Comparison of ENCODE assay signal across 8 mouse cellular contexts in genomic region chr9:114779984-114780745, GRCm38 (mm10). TPM values are rescaled to one million over a fixed set of nuclear protein-coding genes. Genes with fewer than 3 reads are reported as not detected.
DNase-seq lines count a peak whose midpoint lies in the region; ATAC-seq lines count a peak whose summit lies in the region.

No protein-coding gene starts in this region.

- H3K4me1 ChIP-seq in kidney, embryonic 14.5 days (ENCODE audit: control insufficient read depth, insufficient read depth, low read length) = peaks cover 21% of the 10 kb centered on the region
- H3K4me1 ChIP-seq in heart, embryonic 16.5 days (ENCODE audit: control insufficient read depth, insufficient read depth, low read length) = peaks cover 19% of the 10 kb centered on the region

- peak overlapping the region; percentile 95 for H3K4me2 ChIP-seq in kidney, embryonic 14.5 days (replicated peaks; ENCODE audit: low read depth, low read length)
- peak overlapping the region; percentile 76 for H3K4me2 ChIP-seq in heart, embryonic 16.5 days (ENCODE audit: low read depth, low read length)

- H3K9ac ChIP-seq in kidney, embryonic 14.5 days (ENCODE audit: low read depth, low read length) = peak overlapping the region; percentile 78; the same call in 1 of the 2 replicates
- peak overlapping the region; percentile 93 for H3K9ac ChIP-seq in heart, embryonic 16.5 days (ENCODE audit: low read length)

- no peaks in the 10 kb centered on the region for H3K36me3 ChIP-seq in kidney, embryonic 14.5 days (ENCODE audit: control insufficient read depth, insufficient read depth, low read length)
- H3K36me3 ChIP-seq in heart, embryonic 16.5 days (ENCODE audit: control insufficient read depth, insufficient read depth) = no peaks in the 10 kb centered on the region

- ATAC-seq in kidney, embryonic 14.5 days (ENCODE audit: low FRiP score, low TSS enrichment) = no peak
- no peak for ATAC-seq in heart, embryonic 16.5 days (replicated peaks; ENCODE audit: extremely low read depth, insufficient read depth, low FRiP score)
- peak; percentile 29; the same call in 1 of the 2 replicates for ATAC-seq in megakaryocyte-erythroid progenitor cell, adult 5-6 weeks (replicated peaks; ENCODE audit: low FRiP score, low TSS enrichment, poor library complexity, severe bottlenecking)

- no peaks in the 10 kb centered on the region for H3K27me3 ChIP-seq in kidney, embryonic 14.5 days (ENCODE audit: control insufficient read depth, insufficient read depth, low read length)
- H3K27me3 ChIP-seq in heart, embryonic 16.5 days (ENCODE audit: control insufficient read depth, insufficient read depth, low read length) = no peaks in the 10 kb centered on the region

- no peaks in the 10 kb centered on the region for H3K9me3 ChIP-seq in kidney, embryonic 14.5 days (ENCODE audit: control insufficient read depth, low read length)
- H3K9me3 ChIP-seq in heart, embryonic 16.5 days (replicated peaks; ENCODE audit: control insufficient read depth, low read length) = no peaks in the 10 kb centered on the region

- peak overlapping the region; percentile 68 for H3K4me3 ChIP-seq in kidney, embryonic 14.5 days (ENCODE audit: low read length)
- H3K4me3 ChIP-seq in heart, embryonic 16.5 days (ENCODE audit: low read length) = peak overlapping the region; percentile 66

- DNase-seq in kidney, postnatal 25 days = no peak
- peak; percentile 30 for DNase-seq in adrenal gland, postnatal 25 days
- DNase-seq in urinary bladder, postnatal 36 days (ENCODE audit: low spot score in 2 of 2) = no peak
- no peak for DNase-seq in cerebellum, adult 9-11 months
- no peak for DNase-seq in right cerebral cortex, adult 2 months (ENCODE audit: low spot score in 2 of 2)

- 27% methylated on average over 23 of the region's 23 CpGs for WGBS in kidney, embryonic 14.5 days
- 24% methylated on average over 23 of the region's 23 CpGs for WGBS in heart, embryonic 16.5 days

- H3K27ac ChIP-seq in kidney, embryonic 14.5 days (ENCODE audit: low read depth, low read length) = peak overlapping the region; percentile 2; the same call in 1 of the 2 replicates
- peak overlapping the region; percentile 92 for H3K27ac ChIP-seq in heart, embryonic 16.5 days (ENCODE audit: low read length)

RNA-seq across cellular contexts. Expression of gene Cmtm7, which starts 1.5 kb away (rescaled TPM):
- polyA plus RNA-seq in kidney, embryonic 14.5 days (2014; fragmentation: Nextera tagmentation; extraction: Ambion mirVana) = 92.7 and 108 TPM in 2 replicates
- total RNA-seq in adrenal gland, postnatal 25 days (2021) = 31.6 and 39.7 TPM in 2 replicates
- polyA plus RNA-seq in heart, embryonic 16.5 days (2015; fragmentation: Nextera tagmentation; extraction: Ambion mirVana) = 130 and 138 TPM in 2 replicates
- total RNA-seq in megakaryocyte-erythroid progenitor cell, adult 5-6 weeks (2014; fragmentation: Nextera tagmentation) = 189 and 199 TPM in 2 replicates
- 144 and 195 TPM in 2 replicates for total RNA-seq in megakaryocyte-erythroid progenitor cell, adult 5-6 weeks (2017)

RNA-seq across cellular contexts. Expression of gene Cmtm6, which starts 49.2 kb away (rescaled TPM):
- polyA plus RNA-seq in kidney, embryonic 14.5 days (2014; fragmentation: Nextera tagmentation; extraction: Ambion mirVana) = 25.0 and 53.0 TPM in 2 replicates
- total RNA-seq in adrenal gland, postnatal 25 days (2021) = 71.8 and 80.4 TPM in 2 replicates
- 51.0 and 51.6 TPM in 2 replicates for polyA plus RNA-seq in heart, embryonic 16.5 days (2015; fragmentation: Nextera tagmentation; extraction: Ambion mirVana)
- 21.3 and 22.7 TPM in 2 replicates for total RNA-seq in megakaryocyte-erythroid progenitor cell, adult 5-6 weeks (2014; fragmentation: Nextera tagmentation)
- total RNA-seq in megakaryocyte-erythroid progenitor cell, adult 5-6 weeks (2017) = 38.9 and 41.3 TPM in 2 replicates
